Mouse (Mus musculus) C2C12 (cell line): ENCODE results near the gene Slc26a10.

ENCODE experiments used
- CTCF ChIP-seq: IDR thresholded peaks from one replicate; pipeline ENCODE4 v1.5.1; 2011; ENCODE audit not compliant: control insufficient read depth, insufficient read depth, insufficient read length
- MAX ChIP-seq: IDR thresholded peaks from one replicate; pipeline ENCODE4 v1.6.1; 2011; ENCODE audit warnings: mild to moderate bottlenecking, control low read depth
- USF1 ChIP-seq: IDR thresholded peaks from one replicate; pipeline ENCODE4 v1.6.1; 2011; ENCODE audit warnings: low read depth, mild to moderate bottlenecking, control low read depth, moderate library complexity

- peak; percentile 49 for TF ChIP-seq CTCF
- TF ChIP-seq USF1: no peak
- no peak for TF ChIP-seq MAX
These were observed 46.0 kb upstream of the Slc26a10 start for GRCm38 (mm10) chr10:127226318-127226895.
